Mouse (Mus musculus): Measurements from ENCODE around the gene Zfp169. TPM values are rescaled to one million over a fixed set of nuclear protein-coding genes. Genes with fewer than 3 reads are reported as not detected.

Zfp169 gene
- 2.1 and 3.2 TPM in 2 replicates for polyA plus RNA-seq (2015; fragmentation: Nextera tagmentation; extraction: Ambion mirVana)

DNA sequence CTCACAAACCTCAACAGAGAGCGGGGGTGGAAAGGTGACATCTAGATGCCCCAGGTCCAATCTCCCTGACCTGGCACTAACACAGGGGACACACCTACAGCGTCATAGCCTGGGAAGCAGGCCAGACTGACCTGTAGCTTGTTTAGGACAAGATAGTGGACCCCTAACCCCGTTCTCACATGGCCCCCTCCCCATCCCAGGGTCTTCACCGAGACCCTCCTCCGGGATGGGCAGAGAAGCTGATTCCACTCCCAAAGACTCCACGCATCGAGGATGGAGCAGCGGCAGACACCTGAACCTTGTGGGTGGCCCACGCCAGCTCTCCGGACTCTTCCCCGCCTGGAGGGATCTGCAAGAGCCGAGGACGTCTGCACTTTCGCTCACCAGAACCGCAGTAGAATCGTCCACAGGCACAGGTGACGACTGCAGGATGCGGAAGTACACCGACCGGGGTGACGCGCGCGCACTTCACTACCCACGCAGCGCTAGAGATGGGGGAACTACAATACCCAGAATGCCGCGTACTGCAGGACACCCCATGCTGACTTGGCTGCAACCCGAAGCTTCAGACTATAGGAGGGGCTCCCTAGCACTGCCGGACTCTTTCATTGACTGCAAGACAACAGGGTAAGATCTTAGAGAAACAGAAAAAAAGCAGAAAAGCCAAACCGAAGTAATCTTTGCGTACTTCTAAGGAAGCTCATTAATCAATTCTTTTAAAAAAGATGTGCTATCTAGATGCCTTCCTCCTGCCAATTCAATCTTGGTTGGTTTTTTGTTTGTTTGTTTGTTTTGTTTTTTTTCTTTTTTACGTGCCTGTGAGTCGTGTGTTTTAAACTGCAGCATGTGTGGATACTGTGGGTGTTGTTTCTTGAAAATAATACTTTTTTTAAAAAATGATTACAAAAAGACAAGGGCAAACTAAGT is at the start of gene Zfp169, which contains the start of gene A830005F24Rik:
Gene Zfp169 (minus strand): TSS at position 449 of the 927 bp plus-strand sequence.
Gene A830005F24Rik (plus strand): TSS at position 568 of the 927 bp plus-strand sequence.
- peak within 1 kb of the TSS; percentile 83 for H3K4me3 ChIP-seq (ENCODE audit: low read length)
- H3K36me3 ChIP-seq (ENCODE audit: control insufficient read depth, insufficient read depth, low read length), result no peaks in the 10 kb centered on the region
- H3K27me3 ChIP-seq (replicated peaks; ENCODE audit: control insufficient read depth, insufficient read depth, low read length), result no peaks in the 10 kb centered on the region
- 0 out of 2 replicates have a peak, but pooled peaks cover 2% of the 10 kb centered on the region for H3K4me1 ChIP-seq (ENCODE audit: control insufficient read depth, insufficient read depth, low read length)
- H3K9ac ChIP-seq (ENCODE audit: low read depth, low read length), result peak within 1 kb of the TSS; percentile 85
- 2% methylated on average over 34 of the region's 34 CpGs for WGBS
- peak; percentile 99 for ATAC-seq
- H3K27ac ChIP-seq (ENCODE audit: low read length), result no peak within 1 kb of the TSS
- H3K9me3 ChIP-seq (ENCODE audit: control insufficient read depth, low read length), result no peaks in the 10 kb centered on the region
- H3K4me2 ChIP-seq (ENCODE audit: low read depth, low read length), result peak within 1 kb of the TSS; percentile 88

DNA sequence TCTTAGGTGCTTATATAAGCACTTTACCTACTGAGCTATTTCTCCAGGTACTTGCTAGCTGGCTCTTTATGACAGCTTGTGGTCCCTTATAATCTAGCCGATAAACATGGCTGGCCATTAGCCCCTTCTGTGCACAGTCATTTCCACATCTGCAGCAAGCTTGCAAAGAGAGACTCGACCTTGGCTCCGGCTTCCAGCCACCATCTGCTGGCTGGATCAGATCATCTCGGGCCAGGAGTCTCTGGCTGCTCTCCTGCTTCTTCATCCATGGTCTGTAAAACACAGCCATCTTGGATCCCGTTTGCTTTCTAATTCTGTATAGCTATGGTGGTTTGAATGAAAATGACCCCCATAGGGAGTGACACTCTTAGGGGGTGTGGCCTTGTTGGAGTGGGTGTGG is 49.1 kb upstream of the Zfp169 start:
- no peak for ATAC-seq
- Histone ChIP-seq H3K9me3 (ENCODE audit: control insufficient read depth, low read length) (no peaks in the 10 kb centered on the region), H3K36me3 (ENCODE audit: control insufficient read depth, insufficient read depth, low read length) (no peaks in the 10 kb centered on the region), H3K9ac (ENCODE audit: low read depth, low read length) (no peak overlapping the region), H3K4me1 (ENCODE audit: control insufficient read depth, insufficient read depth, low read length) (peaks cover 9% of the 10 kb centered on the region), H3K27me3 (replicated peaks; ENCODE audit: control insufficient read depth, insufficient read depth, low read length) (no peaks in the 10 kb centered on the region), H3K27ac (ENCODE audit: low read length) (no peak overlapping the region), H3K4me3 (ENCODE audit: low read length) (no peak overlapping the region), H3K4me2 (ENCODE audit: low read depth, low read length) (no peak overlapping the region)
- 77% methylated on average over 5 of the region's 5 CpGs for WGBS

GRCm38 (mm10) chr13:48561481-48561880 is 48.2 kb upstream of the Zfp169 start:
- WGBS, result 93% methylated on average over 2 of the region's 2 CpGs
- Histone ChIP-seq H3K36me3 (ENCODE audit: control insufficient read depth, insufficient read depth, low read length) (no peaks in the 10 kb centered on the region), H3K4me3 (ENCODE audit: low read length) (no peak overlapping the region), H3K27ac (ENCODE audit: low read length) (no peak overlapping the region), H3K27me3 (replicated peaks; ENCODE audit: control insufficient read depth, insufficient read depth, low read length) (no peaks in the 10 kb centered on the region), H3K9ac (ENCODE audit: low read depth, low read length) (no peak overlapping the region), H3K4me1 (ENCODE audit: control insufficient read depth, insufficient read depth, low read length) (peaks cover 8% of the 10 kb centered on the region), H3K4me2 (ENCODE audit: low read depth, low read length) (no peak overlapping the region), H3K9me3 (ENCODE audit: control insufficient read depth, low read length) (no peaks in the 10 kb centered on the region)
- ATAC-seq, result no peak

GRCm38 (mm10) chr13:48555976-48556375 is 42.7 kb upstream of the Zfp169 start:
- Histone ChIP-seq H3K4me1 (ENCODE audit: control insufficient read depth, insufficient read depth, low read length) (peaks cover 10% of the 10 kb centered on the region), H3K4me3 (ENCODE audit: low read length) (no peak overlapping the region), H3K36me3 (ENCODE audit: control insufficient read depth, insufficient read depth, low read length) (no peaks in the 10 kb centered on the region), H3K9me3 (ENCODE audit: control insufficient read depth, low read length) (no peaks in the 10 kb centered on the region), H3K27me3 (replicated peaks; ENCODE audit: control insufficient read depth, insufficient read depth, low read length) (no peaks in the 10 kb centered on the region), H3K27ac (ENCODE audit: low read length) (no peak overlapping the region), H3K4me2 (ENCODE audit: low read depth, low read length) (no peak overlapping the region), H3K9ac (ENCODE audit: low read depth, low read length) (no peak overlapping the region)
- ATAC-seq, result no peak
- WGBS, result 53% methylated on average over 1 of the region's 1 CpGs

- H3K4me1 ChIP-seq (ENCODE audit: control insufficient read depth, insufficient read depth, low read length), result peaks cover 10% of the 10 kb centered on the region
- no peak overlapping the region for H3K9ac ChIP-seq (ENCODE audit: low read depth, low read length)
- no peaks in the 10 kb centered on the region for H3K9me3 ChIP-seq (ENCODE audit: control insufficient read depth, low read length)
- no peaks in the 10 kb centered on the region for H3K36me3 ChIP-seq (ENCODE audit: control insufficient read depth, insufficient read depth, low read length)
- no peak for ATAC-seq
- H3K27me3 ChIP-seq (replicated peaks; ENCODE audit: control insufficient read depth, insufficient read depth, low read length), result no peaks in the 10 kb centered on the region
- no peak overlapping the region for H3K27ac ChIP-seq (ENCODE audit: low read length)
- WGBS, result 100% methylated on average over 1 of the region's 1 CpGs
- no peak overlapping the region for H3K4me3 ChIP-seq (ENCODE audit: low read length)
- no peak overlapping the region for H3K4me2 ChIP-seq (ENCODE audit: low read depth, low read length)
Measured at GRCm38 (mm10) chr13:48554552-48554951, 41.3 kb upstream of the Zfp169 start.

- ATAC-seq, result no peak
- no peak overlapping the region for H3K4me2 ChIP-seq (ENCODE audit: low read depth, low read length)
- WGBS, result 41% methylated on average over 5 of the region's 5 CpGs
- H3K27ac ChIP-seq (ENCODE audit: low read length), result peak overlapping the region; percentile 96; the same call in 1 of the 2 replicates
- no peak overlapping the region for H3K9ac ChIP-seq (ENCODE audit: low read depth, low read length)
- H3K4me1 ChIP-seq (ENCODE audit: control insufficient read depth, insufficient read depth, low read length), result peaks cover 10% of the 10 kb centered on the region
- H3K9me3 ChIP-seq (ENCODE audit: control insufficient read depth, low read length), result no peaks in the 10 kb centered on the region
- no peak overlapping the region for H3K4me3 ChIP-seq (ENCODE audit: low read length)
- H3K27me3 ChIP-seq (replicated peaks; ENCODE audit: control insufficient read depth, insufficient read depth, low read length), result no peaks in the 10 kb centered on the region
- H3K36me3 ChIP-seq (ENCODE audit: control insufficient read depth, insufficient read depth, low read length), result no peaks in the 10 kb centered on the region
Measured at GRCm38 (mm10) chr13:48553511-48553910, 40.3 kb upstream of the Zfp169 start.

- Histone ChIP-seq H3K9ac (ENCODE audit: low read depth, low read length) (peak overlapping the region; percentile 65), H3K9me3 (ENCODE audit: control insufficient read depth, low read length) (no peaks in the 10 kb centered on the region), H3K4me3 (ENCODE audit: low read length) (peak overlapping the region; percentile 34), H3K27ac (ENCODE audit: low read length) (peak overlapping the region; percentile 96), H3K27me3 (replicated peaks; ENCODE audit: control insufficient read depth, insufficient read depth, low read length) (no peaks in the 10 kb centered on the region), H3K4me1 (ENCODE audit: control insufficient read depth, insufficient read depth, low read length) (peaks cover 10% of the 10 kb centered on the region), H3K36me3 (ENCODE audit: control insufficient read depth, insufficient read depth, low read length) (no peaks in the 10 kb centered on the region), H3K4me2 (ENCODE audit: low read depth, low read length) (peak overlapping the region; percentile 52)
- ATAC-seq, result peak; percentile 92
- WGBS, result 40% methylated on average over 21 of the region's 21 CpGs
Measured at GRCm38 (mm10) chr13:48552181-48553090, 39.2 kb upstream of the Zfp169 start.

GRCm38 (mm10) chr13:48548296-48548695 is 35.0 kb upstream of the Zfp169 start:
- Histone ChIP-seq H3K9ac (ENCODE audit: low read depth, low read length) (no peak overlapping the region), H3K27me3 (replicated peaks; ENCODE audit: control insufficient read depth, insufficient read depth, low read length) (no peaks in the 10 kb centered on the region), H3K4me1 (ENCODE audit: control insufficient read depth, insufficient read depth, low read length) (peaks cover 19% of the 10 kb centered on the region), H3K27ac (ENCODE audit: low read length) (no peak overlapping the region), H3K4me3 (ENCODE audit: low read length) (no peak overlapping the region), H3K36me3 (ENCODE audit: control insufficient read depth, insufficient read depth, low read length) (no peaks in the 10 kb centered on the region), H3K4me2 (ENCODE audit: low read depth, low read length) (no peak overlapping the region), H3K9me3 (ENCODE audit: control insufficient read depth, low read length) (no peaks in the 10 kb centered on the region)
- WGBS, result 89% methylated on average over 5 of the region's 5 CpGs
- ATAC-seq, result no peak

GRCm38 (mm10) chr13:48547623-48548022 is 34.4 kb upstream of the Zfp169 start:
- Histone ChIP-seq H3K36me3 (ENCODE audit: control insufficient read depth, insufficient read depth, low read length) (no peaks in the 10 kb centered on the region), H3K4me2 (ENCODE audit: low read depth, low read length) (no peak overlapping the region), H3K9me3 (ENCODE audit: control insufficient read depth, low read length) (no peaks in the 10 kb centered on the region), H3K27me3 (replicated peaks; ENCODE audit: control insufficient read depth, insufficient read depth, low read length) (no peaks in the 10 kb centered on the region), H3K27ac (ENCODE audit: low read length) (no peak overlapping the region), H3K4me3 (ENCODE audit: low read length) (no peak overlapping the region), H3K9ac (ENCODE audit: low read depth, low read length) (no peak overlapping the region), H3K4me1 (ENCODE audit: control insufficient read depth, insufficient read depth, low read length) (peaks cover 16% of the 10 kb centered on the region)
- 94% methylated on average over 6 of the region's 6 CpGs for WGBS
- no peak for ATAC-seq
